Comparison of ENCODE assay signal across 9 mouse cellular contexts in genomic region chr5:37354385-37354784, GRCm38 (mm10). TPM values are rescaled to one million over a fixed set of nuclear protein-coding genes. Genes with fewer than 3 reads are reported as not detected.
A peak's percentile ranks its signal among the peaks of the same experiment; 100 is the strongest.
DNase-seq lines count a peak whose midpoint lies in the region; ATAC-seq lines count a peak whose summit lies in the region.
"Had no signal": no experiment of that assay in that cellular context is flagged by ENCODE, and none has a peak within 500 bp of the region (broad histone marks: within the 10 kb centered on the region; RNA-seq: fewer than 3 reads in every experiment).

No protein-coding gene starts in this region.

- no peaks in the 10 kb centered on the region for H3K36me3 ChIP-seq in splenic B cell, adult 2 months (ENCODE audit: control insufficient read depth, insufficient read depth, low read length, poor library complexity, severe bottlenecking)

- ATAC-seq in CD4-positive, CD25-positive, alpha-beta regulatory T cell, adult 4 months = no peak

- intact Hi-C loops in left cerebral cortex, postnatal 36 days (cut with DNase I) = no loop called here

- peak; percentile 32 for DNase-seq in CD4-positive, CD25-positive, alpha-beta regulatory T cell, adult 2 months (ENCODE audit: low read depth, low spot score)
- DNase-seq in layer of hippocampus, adult 11-12 months (ENCODE audit: low spot score) = peak; percentile 62
- no peak for DNase-seq in layer of hippocampus, adult 9-11 months
- peak; percentile 57 for DNase-seq in ZHBTc4 (ENCODE audit: low read depth, low spot score)
- peak; percentile 25 for DNase-seq in embryo, embryonic 9.5 days (ENCODE audit: extremely low spot score)
- peak; percentile 49 to 52 for DNase-seq in left cerebral cortex, postnatal 36 days (ENCODE audit: low spot score in 2 of 2)
- DNase-seq in splenic B cell, adult 2 months (ENCODE audit: low read depth, low spot score) = peak; percentile 15

- H3K27me3 ChIP-seq in splenic B cell, adult 2 months (ENCODE audit: control insufficient read depth, insufficient read depth, low read length, poor library complexity, severe bottlenecking) = no peaks in the 10 kb centered on the region

RNA-seq across cellular contexts. Expression of gene Evc2, which starts 16.1 kb away (rescaled TPM):
- not detected for polyA plus RNA-seq in CD4-positive, CD25-positive, alpha-beta regulatory T cell, adult 4 months (2017; shearing (Covaris generic))
- total RNA-seq in left cerebral cortex, postnatal 36 days (2021) = 10 to 100 TPM; 12.0 to 14.1 TPM
- polyA plus RNA-seq: erythroblast, embryonic 14.5 days had no signal

RNA-seq across cellular contexts. Expression of gene Evc, which starts 17.7 kb away (rescaled TPM):
- polyA plus RNA-seq in CD4-positive, CD25-positive, alpha-beta regulatory T cell, adult 4 months (2017; shearing (Covaris generic)) = not detected
- 1 to 10 TPM; 5.2 to 9.2 TPM for total RNA-seq in left cerebral cortex, postnatal 36 days (2021)
